Mouse (Mus musculus): ENCODE data around the gene Prkce. TPM values are rescaled to one million over a fixed set of nuclear protein-coding genes. Genes with fewer than 3 reads are reported as not detected.

The Prkce gene
- polyA plus RNA-seq, 1 experiment from 2014 or later, result 6.8 TPM

DNA sequence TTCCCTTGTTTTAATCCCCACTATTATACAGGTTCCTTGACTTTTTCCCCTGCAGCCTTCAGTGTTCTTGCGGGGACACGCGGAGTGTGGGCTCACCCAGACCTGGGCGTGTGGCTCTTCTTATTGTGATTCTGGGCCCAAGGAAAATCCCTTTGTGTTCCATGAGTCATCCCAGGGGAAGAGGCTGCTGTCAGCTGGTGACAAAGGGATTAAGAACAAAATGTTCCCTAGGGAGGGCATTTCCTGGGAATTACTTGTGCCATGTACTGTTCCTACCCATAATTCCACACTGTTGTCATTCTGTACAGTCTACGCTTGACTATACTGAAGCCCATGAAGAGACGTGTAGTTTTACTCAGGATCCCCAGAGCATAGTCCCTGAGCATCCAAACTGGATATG lies 10.6 kb upstream of the Prkce start:
- H3K4me2 ChIP-seq, result no peak overlapping the region
- H3K4me1 ChIP-seq, result no peaks in the 10 kb centered on the region
- H3K36me3 ChIP-seq, result no peaks in the 10 kb centered on the region
- ATAC-seq (replicated peaks; ENCODE audit: low FRiP score), result no peak
- WGBS, result 79% methylated on average over 6 of the region's 6 CpGs
- H3K27ac ChIP-seq, result no peak overlapping the region
- no peak overlapping the region for H3K9ac ChIP-seq
- H3K9me3 ChIP-seq (replicated peaks), result no peaks in the 10 kb centered on the region
- H3K4me3 ChIP-seq (replicated peaks), result no peak overlapping the region
- H3K27me3 ChIP-seq, result no peaks in the 10 kb centered on the region

DNA sequence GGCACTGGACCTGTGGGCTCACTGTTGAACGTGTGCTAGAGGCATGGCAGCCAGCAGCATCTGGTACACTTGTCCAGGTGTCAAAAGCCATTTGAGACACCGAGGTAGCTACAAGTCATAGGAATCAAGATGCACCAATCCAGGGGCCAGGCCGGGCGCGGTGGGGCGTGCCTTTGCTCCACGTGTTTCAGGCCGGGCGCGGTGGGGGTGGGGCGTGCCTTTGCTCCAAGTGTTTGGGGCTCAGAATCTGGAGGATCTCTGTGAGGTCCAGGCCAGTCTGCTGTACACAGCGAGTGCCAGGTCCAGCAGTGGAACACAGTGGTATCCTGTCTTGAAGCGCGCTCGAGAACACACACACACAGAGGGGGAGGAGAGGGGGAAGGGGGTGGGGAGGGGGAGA lies 4.9 kb upstream of the Prkce start:
- Histone ChIP-seq H3K4me1 (peaks cover 17% of the 10 kb centered on the region; the same call in 1 of the 2 replicates), H3K4me2 (no peak overlapping the region), H3K4me3 (replicated peaks) (no peak overlapping the region), H3K27ac (no peak overlapping the region), H3K9me3 (replicated peaks) (no peaks in the 10 kb centered on the region), H3K27me3 (no peaks in the 10 kb centered on the region), H3K36me3 (no peaks in the 10 kb centered on the region), H3K9ac (no peak overlapping the region)
- WGBS, result 72% methylated on average over 13 of the region's 15 CpGs
- ATAC-seq (replicated peaks; ENCODE audit: low FRiP score), result no peak

GRCm38 (mm10) chr17:86164416-86164815 lies 3.2 kb upstream of the Prkce start:
- ATAC-seq (replicated peaks; ENCODE audit: low FRiP score), result no peak
- Histone ChIP-seq H3K9me3 (replicated peaks) (no peaks in the 10 kb centered on the region), H3K9ac (no peak overlapping the region), H3K36me3 (no peaks in the 10 kb centered on the region), H3K4me1 (peaks cover 29% of the 10 kb centered on the region), H3K27ac (no peak overlapping the region), H3K4me3 (replicated peaks) (no peak overlapping the region), H3K27me3 (no peaks in the 10 kb centered on the region), H3K4me2 (no peak overlapping the region)
- 82% methylated on average over 7 of the region's 7 CpGs for WGBS

GRCm38 (mm10) chr17:86166051-86166566 lies 1.5 kb upstream of the Prkce start:
- Histone ChIP-seq H3K4me3 (replicated peaks) (peak overlapping the region; percentile 82), H3K36me3 (no peaks in the 10 kb centered on the region), H3K4me1 (peaks cover 46% of the 10 kb centered on the region), H3K27me3 (no peaks in the 10 kb centered on the region), H3K4me2 (peak overlapping the region; percentile 97), H3K27ac (peak overlapping the region; percentile 100), H3K9ac (peak overlapping the region; percentile 81), H3K9me3 (replicated peaks) (no peaks in the 10 kb centered on the region)
- 2% methylated on average over 19 of the region's 19 CpGs for WGBS
- no peak for ATAC-seq (replicated peaks; ENCODE audit: low FRiP score)

GRCm38 (mm10) chr17:86166567-86167319 lies 842 bp upstream of the Prkce start:
- peaks cover 46% of the 10 kb centered on the region for H3K4me1 ChIP-seq
- peak overlapping the region; percentile 97 for H3K4me2 ChIP-seq
- H3K27me3 ChIP-seq, result no peaks in the 10 kb centered on the region
- peak overlapping the region; percentile 82 for H3K4me3 ChIP-seq (replicated peaks)
- no peaks in the 10 kb centered on the region for H3K9me3 ChIP-seq (replicated peaks)
- H3K27ac ChIP-seq, result peak overlapping the region; percentile 100
- no peaks in the 10 kb centered on the region for H3K36me3 ChIP-seq
- ATAC-seq (replicated peaks; ENCODE audit: low FRiP score), result peak; percentile 67
- under 1% methylated on average over 46 of the region's 46 CpGs for WGBS
- peak overlapping the region; percentile 81 for H3K9ac ChIP-seq

DNA sequence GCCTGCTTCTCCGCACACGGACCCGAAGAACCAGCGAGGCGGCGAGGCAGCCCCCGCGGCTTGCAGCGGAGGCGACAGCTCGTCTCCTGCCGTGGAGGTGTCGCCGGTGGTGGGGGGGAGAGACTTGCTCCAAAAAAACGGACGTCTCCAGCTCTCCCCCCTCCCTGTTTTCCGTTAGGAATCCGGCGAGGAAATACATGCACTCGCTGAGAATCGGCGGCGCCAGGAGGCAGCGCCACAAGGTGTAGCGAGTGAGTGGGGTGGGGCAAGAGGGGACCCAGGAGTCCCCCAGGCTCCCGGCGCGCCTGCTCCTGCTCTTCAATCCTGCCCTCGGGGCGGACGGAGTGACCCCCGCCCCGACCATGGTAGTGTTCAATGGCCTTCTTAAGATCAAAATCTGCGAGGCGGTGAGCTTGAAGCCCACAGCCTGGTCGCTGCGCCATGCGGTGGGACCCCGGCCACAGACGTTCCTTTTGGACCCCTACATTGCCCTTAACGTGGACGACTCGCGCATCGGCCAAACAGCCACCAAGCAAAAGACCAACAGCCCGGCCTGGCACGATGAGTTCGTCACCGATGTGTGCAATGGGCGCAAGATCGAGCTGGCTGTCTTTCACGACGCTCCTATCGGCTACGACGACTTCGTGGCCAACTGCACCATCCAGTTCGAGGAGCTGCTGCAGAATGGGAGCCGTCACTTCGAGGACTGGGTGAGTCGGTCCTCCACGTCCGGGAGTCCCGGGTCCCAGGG lies 821 bp downstream of the Prkce start:
- Histone ChIP-seq H3K27ac (peak overlapping the region; percentile 100), H3K4me1 (peaks cover 42% of the 10 kb centered on the region), H3K9me3 (replicated peaks) (no peaks in the 10 kb centered on the region), H3K4me2 (peak overlapping the region; percentile 97), H3K27me3 (no peaks in the 10 kb centered on the region), H3K4me3 (replicated peaks) (peak overlapping the region; percentile 82), H3K36me3 (peaks cover 9% of the 10 kb centered on the region), H3K9ac (peak overlapping the region; percentile 81)
- ATAC-seq (replicated peaks; ENCODE audit: low FRiP score), result 0 out of 2 replicates have a peak, but pooled peaks have one; percentile 4
- under 1% methylated on average over 61 of the region's 64 CpGs for WGBS

GRCm38 (mm10) chr17:86169092-86169491 lies 1.5 kb downstream of the Prkce start:
- WGBS, result 9% methylated on average over 6 of the region's 6 CpGs
- H3K4me2 ChIP-seq, result peak overlapping the region; percentile 97
- ATAC-seq (replicated peaks; ENCODE audit: low FRiP score), result no peak
- H3K4me3 ChIP-seq (replicated peaks), result peak overlapping the region; percentile 82
- H3K27ac ChIP-seq, result no peak overlapping the region
- peaks cover 11% of the 10 kb centered on the region for H3K36me3 ChIP-seq
- peaks cover 40% of the 10 kb centered on the region for H3K4me1 ChIP-seq
- no peaks in the 10 kb centered on the region for H3K27me3 ChIP-seq
- H3K9me3 ChIP-seq (replicated peaks), result no peaks in the 10 kb centered on the region
- H3K9ac ChIP-seq, result peak overlapping the region; percentile 81

DNA sequence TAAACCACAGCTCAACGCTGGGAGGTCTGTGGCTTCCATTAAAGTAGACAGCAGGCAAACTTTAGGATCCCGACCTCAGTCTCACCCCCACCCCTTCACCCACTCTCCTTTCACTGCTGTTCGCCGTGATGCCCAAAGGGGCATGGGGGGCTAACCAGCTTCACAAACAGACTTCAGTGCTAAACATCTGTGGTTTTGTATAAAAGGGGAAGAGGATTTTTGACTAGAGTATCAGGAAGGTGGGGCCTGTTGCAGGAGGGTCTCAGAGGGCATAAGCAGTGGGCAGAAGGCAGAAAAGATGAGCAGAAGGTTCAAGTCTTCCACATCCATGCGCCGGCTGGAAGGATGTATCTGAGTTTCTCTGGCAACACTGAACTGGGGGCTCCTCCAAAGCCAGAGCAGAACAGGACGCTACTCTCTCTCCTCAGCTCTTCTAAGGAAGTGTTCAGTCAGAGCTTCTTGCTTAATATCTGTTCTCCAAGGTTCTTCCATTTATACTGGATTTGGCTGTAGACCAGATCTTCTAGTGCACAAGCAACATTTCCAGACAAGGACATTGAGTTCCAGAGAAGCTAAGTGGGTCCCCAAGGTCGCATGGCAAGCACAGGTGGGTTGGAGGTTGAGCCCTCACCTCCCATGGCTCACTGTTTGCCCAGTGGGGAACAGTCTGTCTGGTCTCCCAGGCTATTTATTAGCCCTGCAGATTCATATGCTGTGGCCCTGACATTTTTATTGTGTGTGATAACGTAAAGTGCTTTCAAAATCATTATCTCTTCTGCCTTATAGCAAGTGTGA lies 2.8 kb downstream of the Prkce start:
- Histone ChIP-seq H3K9ac (0 out of 2 replicates have a peak overlapping the region, but pooled peaks have one; percentile 1), H3K4me2 (peak overlapping the region; percentile 97), H3K27me3 (no peaks in the 10 kb centered on the region), H3K27ac (no peak overlapping the region), H3K9me3 (replicated peaks) (no peaks in the 10 kb centered on the region), H3K36me3 (peaks cover 11% of the 10 kb centered on the region), H3K4me3 (replicated peaks) (peak overlapping the region; percentile 82), H3K4me1 (peaks cover 34% of the 10 kb centered on the region)
- 61% methylated on average over 9 of the region's 9 CpGs for WGBS
- ATAC-seq (replicated peaks; ENCODE audit: low FRiP score), result no peak

- H3K9me3 ChIP-seq (replicated peaks), result no peaks in the 10 kb centered on the region
- WGBS, result 68% methylated on average over 9 of the region's 9 CpGs
- peaks cover 11% of the 10 kb centered on the region for H3K36me3 ChIP-seq
- H3K9ac ChIP-seq, result no peak overlapping the region
- no peak overlapping the region for H3K27ac ChIP-seq
- no peaks in the 10 kb centered on the region for H3K27me3 ChIP-seq
- no peak for ATAC-seq (replicated peaks; ENCODE audit: low FRiP score)
- H3K4me2 ChIP-seq, result no peak overlapping the region
- H3K4me1 ChIP-seq, result peaks cover 5% of the 10 kb centered on the region
- no peak overlapping the region for H3K4me3 ChIP-seq (replicated peaks)
Observed at GRCm38 (mm10) chr17:86175516-86175915, 7.9 kb downstream of the Prkce start.

GRCm38 (mm10) chr17:86176722-86177121 lies 9.1 kb downstream of the Prkce start:
- Histone ChIP-seq H3K27me3 (no peaks in the 10 kb centered on the region), H3K36me3 (peaks cover 12% of the 10 kb centered on the region), H3K4me1 (no peaks in the 10 kb centered on the region), H3K27ac (no peak overlapping the region), H3K9me3 (replicated peaks) (no peaks in the 10 kb centered on the region), H3K4me2 (no peak overlapping the region), H3K4me3 (replicated peaks) (no peak overlapping the region), H3K9ac (no peak overlapping the region)
- no peak for ATAC-seq (replicated peaks; ENCODE audit: low FRiP score)
- WGBS, result 86% methylated on average over 7 of the region's 7 CpGs

DNA sequence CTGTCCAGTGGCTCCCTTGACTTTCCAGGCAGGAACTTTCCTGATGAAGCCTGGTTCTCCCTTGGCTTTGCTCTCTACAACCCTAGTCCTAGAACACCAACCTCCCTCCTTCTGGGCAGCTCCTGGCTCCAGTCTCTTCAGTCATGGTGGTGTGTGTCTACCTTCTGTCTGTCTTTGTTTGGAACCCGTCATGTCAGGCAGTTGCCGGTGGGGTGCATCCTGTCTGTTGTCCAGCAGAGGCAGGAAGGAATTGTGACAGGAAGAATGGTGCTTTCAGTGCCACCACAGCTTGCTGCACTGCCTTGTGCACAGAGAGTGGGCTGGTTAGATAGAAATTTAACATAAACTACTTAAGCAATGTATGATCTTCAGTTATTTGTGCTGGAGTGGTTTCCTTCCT lies 16.2 kb downstream of the Prkce start:
- no peaks in the 10 kb centered on the region for H3K9me3 ChIP-seq (replicated peaks)
- ATAC-seq (replicated peaks; ENCODE audit: low FRiP score), result no peak
- 59% methylated on average over 2 of the region's 2 CpGs for WGBS
- no peak overlapping the region for H3K9ac ChIP-seq
- H3K27ac ChIP-seq, result no peak overlapping the region
- no peak overlapping the region for H3K4me3 ChIP-seq (replicated peaks)
- no peak overlapping the region for H3K4me2 ChIP-seq
- H3K27me3 ChIP-seq, result no peaks in the 10 kb centered on the region
- peaks cover 30% of the 10 kb centered on the region for H3K4me1 ChIP-seq
- 0 out of 2 replicates have a peak, but pooled peaks cover 2% of the 10 kb centered on the region for H3K36me3 ChIP-seq

All from kidney, embryonic 15.5 days (tissue).